Mouse (Mus musculus) stomach, embryonic 15.5 days (tissue): ENCODE results near the gene Robo2. TPM values are rescaled to one million over a fixed set of nuclear protein-coding genes. Genes with fewer than 3 reads are reported as not detected.
"Not testable (repeated sequence)": the region's sequence is repeated elsewhere in the genome, so short reads cannot be mapped to it uniquely, and the experiment has no call there.

Experiments used
- ATAC-seq: fragments of 200-750 bp; cut with Nextera tagmentation; 2 replicates; pipeline ENCODE4 v1.8.0; 2017; ENCODE audit warnings: low read depth, moderate number of reproducible peaks, moderate TSS enrichment; ENCODE audit not compliant: insufficient read depth, low FRiP score
- H3K27ac ChIP-seq: fragments of 300-500 bp; sonication (generic); 2 replicates; pipeline ENCODE4 v1.5.1; 2015; ENCODE audit warnings: mild to moderate bottlenecking, inconsistent platforms
- H3K27me3 ChIP-seq: fragments of 300-500 bp; sonication (generic); replicated peaks from 2 replicates; pipeline ENCODE4 v1.6.1; 2015; ENCODE audit warnings: inconsistent platforms
- H3K36me3 ChIP-seq: fragments of 300-500 bp; sonication (generic); 2 replicates; pipeline ENCODE4 v1.6.1; 2015; ENCODE audit warnings: inconsistent platforms
- H3K4me1 ChIP-seq: fragments of 300-500 bp; sonication (generic); 2 replicates; pipeline ENCODE4 v1.6.1; 2015; ENCODE audit warnings: inconsistent platforms
- H3K4me2 ChIP-seq: fragments of 300-500 bp; sonication (generic); 2 replicates; pipeline ENCODE4 v1.6.1; 2015; ENCODE audit warnings: mild to moderate bottlenecking, inconsistent platforms
- H3K4me3 ChIP-seq: fragments of 300-500 bp; sonication (generic); replicated peaks from 2 replicates; pipeline ENCODE4 v1.5.1; 2015; ENCODE audit warnings: inconsistent platforms
- H3K9ac ChIP-seq: fragments of 300-500 bp; sonication (generic); 2 replicates; pipeline ENCODE4 v1.6.1; 2015; ENCODE audit warnings: inconsistent platforms
- H3K9me3 ChIP-seq: fragments of 300-500 bp; sonication (generic); 2 replicates; pipeline ENCODE4 v1.6.1; 2016; ENCODE audit warnings: inconsistent platforms
- WGBS: fragments of 180-500 bp; shearing (Covaris S2); methylation state at CpG from one replicate; pipeline ENCODE4 v1.1.7; 2015; 5-methylcytosine and 5-hydroxymethylcytosine counted together
- polyA plus RNA-seq: library from polyadenylated mRNA; unstranded; fragments of >200 nt; fragmentation: Nextera tagmentation; extraction: Ambion mirVana; gene quantifications from 2 replicates; pipeline ENCODE4 v1.2.1, GENCODE M21; 2015

Gene Robo2
- polyA plus RNA-seq, 1 experiment from 2014 or later: 22.6 TPM

DNA sequence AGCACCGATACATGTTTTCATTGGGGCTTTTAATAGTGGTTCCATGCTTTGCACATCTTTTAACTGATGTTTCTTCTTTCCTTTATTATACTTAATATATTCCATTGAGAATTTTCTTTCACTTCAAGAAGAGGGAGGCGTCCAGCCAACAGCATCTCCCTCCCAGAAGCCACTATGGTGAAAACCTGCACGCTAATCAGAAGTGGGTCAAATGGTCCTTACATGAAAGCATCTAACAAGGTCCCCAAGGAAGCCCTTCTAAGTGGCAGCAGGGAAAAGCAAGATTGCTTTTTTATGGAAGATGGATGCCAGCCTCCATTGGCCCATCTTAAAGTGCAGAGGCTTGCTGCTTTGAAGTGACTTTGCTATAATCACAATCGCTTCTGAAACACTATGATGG lies 300.5 kb downstream of the Robo2 start:
- Histone ChIP-seq H3K4me1 (no peaks in the 10 kb centered on the region), H3K4me2 (no peak overlapping the region), H3K4me3 (no peak overlapping the region), H3K36me3 (no peaks in the 10 kb centered on the region), H3K9ac (no peak overlapping the region), H3K9me3 (no peaks in the 10 kb centered on the region), H3K27ac (no peak overlapping the region), H3K27me3 (no peaks in the 10 kb centered on the region)
- 85% methylated on average over 4 of the region's 4 CpGs for WGBS
- no peak for ATAC-seq

GRCm38 (mm10) chr16:74104449-74104848 lies 307.2 kb downstream of the Robo2 start:
- ATAC-seq, H3K4me1 ChIP-seq, H3K4me3 ChIP-seq, H3K9me3 ChIP-seq, H3K9ac ChIP-seq, H3K27ac ChIP-seq, H3K4me2 ChIP-seq, H3K36me3 ChIP-seq, H3K27me3 ChIP-seq: not testable (repeated sequence)
- WGBS: 77% methylated on average over 8 of the region's 8 CpGs

DNA sequence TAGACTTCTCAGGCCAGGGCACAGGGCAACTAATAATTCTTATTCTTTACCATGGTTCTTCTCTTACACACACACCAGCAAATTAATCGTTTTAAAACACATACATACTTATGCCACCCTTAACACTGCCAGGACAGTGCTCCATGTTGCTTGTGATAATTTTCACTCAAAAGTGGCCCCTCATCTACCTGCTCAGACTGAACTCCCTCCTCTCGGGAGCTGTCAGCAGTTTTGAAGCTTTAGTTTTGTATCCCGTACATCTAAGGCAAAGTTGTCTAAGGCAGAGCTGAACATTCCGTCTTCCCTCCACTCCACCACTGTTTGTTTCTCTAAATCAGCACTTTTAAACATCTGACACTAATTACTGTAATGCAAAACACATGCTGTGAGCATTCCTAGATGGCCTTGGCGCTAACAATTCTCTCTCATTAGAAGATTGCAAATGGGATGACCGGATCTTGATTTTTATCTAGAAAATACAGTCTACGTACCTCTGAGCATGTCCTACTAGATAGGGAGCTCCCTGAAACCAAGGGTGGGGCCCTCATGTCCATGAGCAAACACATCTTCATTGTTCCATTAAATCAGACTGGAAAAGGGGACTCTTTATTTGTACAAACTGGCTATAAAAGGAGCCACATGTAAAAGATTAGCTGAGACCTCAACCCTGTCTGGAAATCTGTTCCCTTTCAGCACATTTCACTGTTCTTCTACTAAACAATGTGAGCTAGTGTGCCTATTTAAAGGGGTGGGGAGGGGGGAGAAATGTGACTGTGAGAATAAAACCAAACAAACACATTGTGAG lies 318.4 kb downstream of the Robo2 start:
- 51% methylated on average over 7 of the region's 7 CpGs for WGBS
- Histone ChIP-seq H3K9me3 (no peaks in the 10 kb centered on the region), H3K27me3 (no peaks in the 10 kb centered on the region), H3K36me3 (no peaks in the 10 kb centered on the region), H3K4me1 (no peaks in the 10 kb centered on the region), H3K4me2 (no peak overlapping the region), H3K4me3 (no peak overlapping the region), H3K9ac (no peak overlapping the region), H3K27ac (peak overlapping the region; percentile 44; the same call in 1 of the 2 replicates)
- ATAC-seq: no peak

GRCm38 (mm10) chr16:74089951-74090350 lies 321.7 kb downstream of the Robo2 start:
- 62% methylated on average over 1 of the region's 1 CpGs for WGBS
- ATAC-seq: no peak

DNA sequence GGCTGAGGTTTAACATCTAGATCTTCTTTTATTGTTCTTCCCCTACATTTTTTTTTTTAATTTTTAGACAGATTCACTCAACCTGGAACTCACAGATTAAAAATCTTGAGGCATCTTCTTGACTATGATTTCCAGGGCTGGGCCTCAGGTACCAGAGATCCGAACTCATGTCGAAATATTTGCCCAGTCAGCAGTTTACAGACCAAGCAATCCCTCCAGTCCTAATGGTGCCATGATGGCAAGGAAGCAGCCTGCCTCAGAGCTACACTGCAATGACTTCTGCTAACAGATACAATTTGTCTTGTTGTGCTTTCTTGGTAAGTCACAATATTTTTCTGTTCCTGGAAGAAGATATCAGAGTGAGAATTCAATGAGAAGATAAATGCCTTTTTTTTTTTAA lies 327.4 kb downstream of the Robo2 start:
- H3K27me3 ChIP-seq: no peaks in the 10 kb centered on the region
- H3K4me1 ChIP-seq: no peaks in the 10 kb centered on the region
- no peak overlapping the region for H3K4me2 ChIP-seq
- H3K36me3 ChIP-seq: no peaks in the 10 kb centered on the region
- no peak overlapping the region for H3K4me3 ChIP-seq
- no peak overlapping the region for H3K9ac ChIP-seq
- no peak for ATAC-seq
- H3K27ac ChIP-seq: no peak overlapping the region
- WGBS: 88% methylated on average over 2 of the region's 2 CpGs
- no peaks in the 10 kb centered on the region for H3K9me3 ChIP-seq

More at GRCm38 (mm10) chr16:74089951-74090350, 321.7 kb downstream of the Robo2 start:
- no peaks in the 10 kb centered on the region for H3K4me1 ChIP-seq
- H3K9ac ChIP-seq: no peak overlapping the region
- no peak overlapping the region for H3K4me2 ChIP-seq
- H3K9me3 ChIP-seq: no peaks in the 10 kb centered on the region
- H3K4me3 ChIP-seq: no peak overlapping the region
- H3K27ac ChIP-seq: no peak overlapping the region
- no peaks in the 10 kb centered on the region for H3K36me3 ChIP-seq
- H3K27me3 ChIP-seq: no peaks in the 10 kb centered on the region

- WGBS: 93% methylated on average over 5 of the region's 5 CpGs
- Histone ChIP-seq H3K36me3 (no peaks in the 10 kb centered on the region), H3K9ac (no peak overlapping the region), H3K4me3 (no peak overlapping the region), H3K27ac (no peak overlapping the region), H3K4me1 (no peaks in the 10 kb centered on the region), H3K27me3 (no peaks in the 10 kb centered on the region), H3K4me2 (no peak overlapping the region), H3K9me3 (no peaks in the 10 kb centered on the region)
- no peak for ATAC-seq
Observed at GRCm38 (mm10) chr16:74072671-74073070, 339.0 kb downstream of the Robo2 start.

DNA sequence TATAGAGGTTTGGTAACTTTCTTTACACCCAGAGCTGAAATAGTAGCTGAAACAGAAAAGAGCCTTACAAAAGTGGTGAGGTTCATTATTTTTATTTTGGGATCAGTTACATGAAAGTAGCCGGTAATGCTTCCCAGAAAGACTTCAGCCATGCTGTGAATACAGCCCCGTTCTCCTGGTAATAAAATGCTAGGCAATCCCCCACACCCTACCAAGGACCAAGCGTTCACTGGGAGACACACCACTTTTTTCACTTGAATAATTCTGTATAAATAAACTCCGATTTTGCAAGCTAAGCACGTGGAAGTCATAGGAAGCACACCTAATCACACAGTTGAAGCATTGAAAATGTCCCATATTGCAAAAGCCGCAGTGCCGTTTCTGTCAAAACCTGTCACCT lies 341.0 kb downstream of the Robo2 start:
- Histone ChIP-seq H3K9ac (no peak overlapping the region), H3K4me2 (no peak overlapping the region), H3K27ac (no peak overlapping the region), H3K4me1 (no peaks in the 10 kb centered on the region), H3K4me3 (no peak overlapping the region), H3K36me3 (no peaks in the 10 kb centered on the region), H3K27me3 (no peaks in the 10 kb centered on the region), H3K9me3 (no peaks in the 10 kb centered on the region)
- WGBS: 71% methylated on average over 7 of the region's 7 CpGs
- ATAC-seq: no peak

DNA sequence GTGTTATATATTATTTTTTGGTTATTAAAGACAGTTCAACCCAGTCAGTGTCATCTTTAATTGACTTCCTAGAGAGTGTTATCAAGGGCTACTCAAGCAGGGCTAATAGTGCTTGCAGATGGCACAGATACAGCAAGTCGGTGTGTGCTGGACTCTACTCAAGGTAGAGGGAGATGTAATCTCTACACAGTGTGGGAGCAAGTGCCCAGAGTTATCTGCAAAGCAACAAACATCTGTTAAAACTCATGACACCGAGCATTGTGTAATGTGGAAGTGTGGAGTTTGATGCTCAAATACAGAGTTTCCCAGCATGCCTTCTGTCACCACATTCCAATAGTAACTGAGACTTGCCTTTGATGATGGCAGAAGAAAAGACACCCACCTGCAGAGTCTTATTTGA lies 345.7 kb downstream of the Robo2 start:
- Histone ChIP-seq H3K4me3 (no peak overlapping the region), H3K27me3 (no peaks in the 10 kb centered on the region), H3K9ac (no peak overlapping the region), H3K27ac (no peak overlapping the region), H3K9me3 (no peaks in the 10 kb centered on the region), H3K36me3 (no peaks in the 10 kb centered on the region), H3K4me1 (no peaks in the 10 kb centered on the region), H3K4me2 (no peak overlapping the region)
- no peak for ATAC-seq
- 73% methylated on average over 2 of the region's 2 CpGs for WGBS

GRCm38 (mm10) chr16:74061951-74062350 lies 349.7 kb downstream of the Robo2 start:
- no peak overlapping the region for H3K27ac ChIP-seq
- H3K4me3 ChIP-seq: no peak overlapping the region
- H3K9me3 ChIP-seq: no peaks in the 10 kb centered on the region

DNA sequence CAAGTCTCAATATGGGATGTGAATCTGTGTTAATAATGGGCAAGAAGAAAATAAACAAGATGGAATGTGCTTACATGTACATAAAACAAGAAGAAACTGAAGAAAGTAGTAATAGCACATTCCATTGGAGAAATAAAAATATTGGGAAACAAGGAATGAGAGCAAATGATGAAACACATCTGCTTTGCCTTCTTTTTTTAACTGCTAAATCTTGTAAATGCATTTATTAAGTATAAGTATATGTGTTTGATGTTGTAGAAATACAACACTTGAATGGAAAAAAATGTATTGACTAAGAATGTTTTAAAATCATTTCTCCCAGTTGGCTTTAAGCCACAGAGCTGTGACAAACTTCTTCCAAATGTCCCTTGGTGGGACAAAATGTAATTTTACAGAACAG lies 350.1 kb downstream of the Robo2 start:
- H3K4me3 ChIP-seq: no peak overlapping the region
- H3K9me3 ChIP-seq: no peaks in the 10 kb centered on the region
- H3K27me3 ChIP-seq: no peaks in the 10 kb centered on the region
- no peak overlapping the region for H3K4me2 ChIP-seq
- no peak for ATAC-seq
- no peak overlapping the region for H3K9ac ChIP-seq
- no peaks in the 10 kb centered on the region for H3K36me3 ChIP-seq
- no peak overlapping the region for H3K27ac ChIP-seq
- H3K4me1 ChIP-seq: no peaks in the 10 kb centered on the region

More at GRCm38 (mm10) chr16:74061951-74062350, 349.7 kb downstream of the Robo2 start:
- Histone ChIP-seq H3K36me3 (no peaks in the 10 kb centered on the region), H3K27me3 (no peaks in the 10 kb centered on the region), H3K4me2 (no peak overlapping the region), H3K9ac (no peak overlapping the region), H3K4me1 (no peaks in the 10 kb centered on the region)
- no peak for ATAC-seq

DNA sequence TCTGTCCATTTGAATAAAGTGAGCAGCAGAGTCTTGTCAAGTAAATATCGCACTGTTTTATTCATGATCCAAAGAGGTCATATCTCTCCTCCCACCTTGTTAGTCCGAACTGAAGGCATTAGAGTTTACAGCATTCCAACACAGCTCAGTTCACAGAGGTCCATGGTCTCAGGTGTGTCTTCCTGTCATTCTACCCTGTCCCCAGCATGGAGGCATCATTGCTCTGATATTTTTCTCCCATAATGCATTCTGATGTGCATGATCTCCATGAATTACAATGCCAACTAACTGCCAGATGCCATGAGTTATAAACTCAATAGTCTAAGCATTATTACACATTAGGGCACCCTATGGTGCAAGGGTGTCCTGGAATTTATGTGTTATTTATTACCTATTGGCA lies 354.7 kb downstream of the Robo2 start:
- H3K4me3 ChIP-seq: no peak overlapping the region
- no peaks in the 10 kb centered on the region for H3K9me3 ChIP-seq
- H3K4me1 ChIP-seq: no peaks in the 10 kb centered on the region
- no peaks in the 10 kb centered on the region for H3K36me3 ChIP-seq
- WGBS: 72% methylated on average over 2 of the region's 2 CpGs
- no peak overlapping the region for H3K9ac ChIP-seq
- H3K27ac ChIP-seq: no peak overlapping the region
- ATAC-seq: no peak
- no peak overlapping the region for H3K4me2 ChIP-seq
- no peaks in the 10 kb centered on the region for H3K27me3 ChIP-seq

DNA sequence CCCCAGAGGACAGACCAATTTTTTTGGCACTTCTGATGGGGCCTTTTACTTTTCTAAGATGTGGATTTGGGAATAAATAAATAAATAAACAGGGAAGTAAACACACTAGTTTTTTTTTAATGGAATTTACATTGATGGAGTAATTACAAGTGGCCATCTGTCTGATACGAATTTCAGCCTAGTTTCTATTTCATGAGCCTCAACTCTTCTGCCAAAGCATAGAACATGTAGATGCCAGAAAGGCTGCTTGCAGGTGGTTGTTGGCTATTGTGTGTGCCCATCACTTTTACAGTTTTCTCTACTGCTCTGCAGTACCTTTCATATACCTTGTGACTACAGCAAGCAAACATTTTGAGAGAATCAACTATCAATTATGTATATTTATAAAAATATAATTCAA lies 355.4 kb downstream of the Robo2 start:
- Histone ChIP-seq H3K4me2 (no peak overlapping the region), H3K9ac (no peak overlapping the region), H3K36me3 (no peaks in the 10 kb centered on the region), H3K4me3 (no peak overlapping the region), H3K27me3 (no peaks in the 10 kb centered on the region), H3K4me1 (no peaks in the 10 kb centered on the region), H3K27ac (no peak overlapping the region), H3K9me3 (no peaks in the 10 kb centered on the region)
- ATAC-seq: no peak
- WGBS: 75% methylated on average over 1 of the region's 1 CpGs
